Mouse (Mus musculus) T-cell, adult 2 months (primary cell): ENCODE data around the gene Sugp1.
"Not testable (repeated sequence)": the region's sequence is repeated elsewhere in the genome, so short reads cannot be mapped to it uniquely, and the experiment has no call there.

ENCODE experiments used
- DNase-seq: peaks from one replicate; pipeline ENCODE4 v3.0.0; 2022; ENCODE audit warnings: low spot score

Gene Sugp1

DNA sequence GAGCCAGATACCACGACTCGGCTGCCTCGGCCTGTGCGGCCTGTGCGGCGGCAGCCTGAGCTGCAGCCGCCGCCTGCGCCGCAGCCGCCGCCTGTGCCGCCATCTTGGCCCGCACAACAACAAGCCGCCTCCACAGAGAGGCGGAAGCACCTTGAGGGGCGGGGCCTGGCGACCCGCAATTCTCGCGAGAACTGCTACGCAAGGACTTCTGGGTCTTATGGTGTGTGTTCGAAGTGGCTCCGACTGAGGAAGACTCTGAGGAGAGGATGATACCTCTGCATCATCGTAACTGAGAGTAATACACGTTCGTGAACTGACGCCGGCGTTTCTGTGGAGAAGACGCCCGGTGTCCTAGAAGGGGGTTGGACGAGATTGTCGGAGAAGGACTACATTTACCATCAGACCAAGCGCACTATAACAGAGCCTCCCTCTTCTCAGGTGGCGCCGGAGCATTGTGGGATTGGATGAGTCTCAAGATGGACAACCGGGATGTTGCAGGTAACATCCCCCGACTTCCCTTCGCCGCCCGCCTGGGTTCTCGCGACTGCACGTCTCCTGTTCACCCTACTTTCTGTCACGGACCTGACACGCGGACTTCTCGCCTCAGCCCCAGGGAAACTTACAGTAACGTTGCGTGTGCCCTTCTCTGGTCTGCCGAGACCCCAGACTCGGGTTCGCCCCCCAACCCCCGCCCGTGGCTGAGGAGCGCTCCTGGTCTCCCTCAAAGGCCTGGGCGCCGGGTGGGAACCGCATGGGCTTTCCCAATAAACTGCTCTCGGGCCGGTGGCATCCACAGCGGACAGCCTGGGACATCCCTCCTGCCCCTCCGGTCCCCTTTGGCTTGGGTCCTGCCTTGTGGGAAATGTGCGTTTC is at the start of gene Sugp1, which contains the start of gene Mau2:
TSS of gene Sugp1 (plus strand) at position 231 of the 873 bp plus-strand sequence.
TSS of gene Mau2 (minus strand) at position 152 of the 873 bp plus-strand sequence.
- peak; percentile 97 for DNase-seq

DNA sequence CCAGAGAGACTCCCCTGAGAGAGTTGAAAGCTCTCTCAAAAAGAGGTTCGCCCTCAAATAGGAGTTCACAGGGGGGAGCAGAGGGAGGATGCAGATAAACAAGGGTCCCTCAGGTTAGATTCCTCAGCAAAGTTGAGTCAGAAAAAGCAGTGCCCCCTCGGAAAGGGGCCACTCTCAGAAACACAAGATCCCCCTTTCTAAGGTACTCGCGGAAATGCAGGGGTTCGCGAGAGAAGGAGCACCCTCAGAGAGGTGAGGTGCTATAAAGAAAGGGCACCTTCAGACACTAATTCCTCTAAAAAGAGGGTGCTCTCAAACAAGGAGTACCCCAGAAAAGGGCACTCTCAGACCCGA is 47.2 kb upstream of the Sugp1 start:
- DNase-seq: no peak

DNA sequence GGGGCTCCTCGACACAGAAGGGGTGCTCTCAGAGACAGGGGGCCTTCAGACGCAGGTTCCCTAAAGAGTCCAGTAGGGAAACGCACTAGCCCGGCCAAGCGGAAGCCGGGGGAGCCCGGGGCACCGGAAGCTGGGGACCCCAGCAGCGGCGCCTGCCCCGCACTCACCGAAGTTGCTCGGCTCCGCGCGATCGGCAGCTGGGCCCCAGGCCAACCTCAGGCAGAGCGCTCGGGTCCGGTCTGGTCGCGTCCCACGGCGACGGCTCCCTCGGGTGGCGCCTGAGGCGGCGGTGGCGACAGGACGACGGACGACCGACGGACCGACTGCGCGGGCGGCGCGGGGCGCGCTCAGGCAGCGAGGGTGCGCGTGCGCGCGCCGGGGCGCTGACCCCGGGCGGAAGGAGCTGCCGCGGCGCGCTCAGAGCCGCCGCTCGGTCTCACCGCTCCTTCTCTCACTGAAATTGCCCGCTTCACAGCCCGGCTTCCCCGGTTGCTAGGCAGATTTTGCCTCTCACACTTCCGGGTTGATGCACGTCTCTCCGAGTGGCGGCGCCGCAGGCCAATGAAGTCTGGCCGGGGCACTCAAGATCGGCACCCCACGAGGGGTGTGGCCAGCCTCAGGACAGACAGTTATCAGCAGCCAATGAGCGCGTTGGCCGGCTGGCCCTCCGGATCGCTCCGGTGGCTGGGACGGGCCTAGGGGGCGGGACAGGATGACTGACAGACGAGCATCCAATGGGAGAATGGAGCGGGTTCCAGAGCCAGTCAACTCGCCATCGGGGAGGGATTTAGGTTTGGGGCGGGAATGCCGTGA is 46.6 kb upstream of the Sugp1 start, which contains the start of gene Gatad2a:
TSS of gene Gatad2a (minus strand) at position 609 of the 813 bp plus-strand sequence.
- DNase-seq: peak; percentile 100

DNA sequence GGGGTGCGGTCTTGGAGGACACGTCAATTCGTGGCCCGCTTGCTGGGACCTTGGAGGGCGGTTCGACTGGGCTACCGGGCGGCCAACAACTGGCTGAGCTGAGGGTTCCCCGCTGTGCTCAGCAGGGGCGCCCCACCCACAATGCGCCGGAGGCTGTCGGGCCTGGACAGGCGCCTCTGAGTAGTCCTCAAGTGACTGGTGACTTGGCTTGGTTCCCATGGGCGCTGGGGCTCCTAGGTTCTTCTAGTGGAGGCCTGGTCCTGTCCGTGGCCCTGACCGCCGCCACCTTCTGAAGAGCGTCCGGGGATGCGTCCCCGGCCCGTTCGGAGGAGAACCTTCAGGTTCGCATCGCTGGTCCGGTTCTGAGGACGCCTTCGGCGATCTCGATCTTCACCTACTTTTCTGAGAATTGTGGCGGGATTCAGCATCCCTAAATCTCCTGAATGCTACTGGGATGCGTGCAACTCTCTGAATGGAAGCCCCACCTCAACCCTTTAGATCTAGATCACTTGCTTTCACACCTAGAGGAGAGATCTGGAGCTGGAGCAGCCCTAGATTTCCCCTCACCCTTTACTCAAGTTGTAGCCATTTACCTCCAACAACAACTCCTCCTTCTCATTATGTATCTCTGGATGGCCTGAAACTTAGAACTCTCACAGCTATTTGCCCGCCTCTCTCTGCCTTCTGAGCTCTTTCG is 45.9 kb upstream of the Sugp1 start:
- DNase-seq: peak; percentile 16

DNA sequence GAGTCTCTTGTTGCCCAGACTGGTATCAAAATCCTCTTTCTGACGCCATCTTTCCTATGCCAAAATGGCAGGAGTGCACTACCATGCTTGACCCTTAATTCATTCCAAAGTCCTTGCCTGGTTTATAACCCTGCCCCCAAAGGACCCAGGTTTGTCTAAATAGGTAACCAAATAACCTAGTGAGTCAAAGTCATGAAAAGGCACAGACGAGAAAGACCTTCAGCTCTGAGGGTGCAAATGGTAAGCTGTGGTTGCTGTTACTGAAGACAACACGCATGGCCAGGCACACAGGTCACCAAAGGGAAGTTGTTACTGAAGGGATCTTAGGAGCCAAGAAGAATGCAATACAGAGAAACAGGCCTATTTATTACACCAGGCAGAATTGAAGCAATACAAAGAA is 43.9 kb upstream of the Sugp1 start:
- DNase-seq: no peak

DNA sequence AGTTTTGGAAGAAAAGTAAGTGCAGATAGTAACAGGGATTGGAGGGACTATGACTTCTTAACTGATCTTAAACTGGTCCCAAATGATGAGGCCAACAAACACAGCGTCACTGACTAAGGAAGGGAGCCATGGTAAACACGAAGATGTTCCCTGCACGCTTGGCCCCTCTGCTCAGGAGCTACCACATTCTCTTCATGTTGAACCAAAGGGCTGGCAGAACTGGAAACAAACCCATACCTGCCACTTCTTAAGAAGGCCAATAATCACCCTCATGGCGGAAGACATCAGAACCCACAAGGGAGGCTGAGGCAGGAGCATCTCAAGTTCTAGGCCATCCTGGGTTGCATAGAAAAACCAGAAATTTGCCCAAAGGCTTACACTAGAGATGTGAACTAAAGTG is 43.4 kb upstream of the Sugp1 start:
- DNase-seq: no peak

DNA sequence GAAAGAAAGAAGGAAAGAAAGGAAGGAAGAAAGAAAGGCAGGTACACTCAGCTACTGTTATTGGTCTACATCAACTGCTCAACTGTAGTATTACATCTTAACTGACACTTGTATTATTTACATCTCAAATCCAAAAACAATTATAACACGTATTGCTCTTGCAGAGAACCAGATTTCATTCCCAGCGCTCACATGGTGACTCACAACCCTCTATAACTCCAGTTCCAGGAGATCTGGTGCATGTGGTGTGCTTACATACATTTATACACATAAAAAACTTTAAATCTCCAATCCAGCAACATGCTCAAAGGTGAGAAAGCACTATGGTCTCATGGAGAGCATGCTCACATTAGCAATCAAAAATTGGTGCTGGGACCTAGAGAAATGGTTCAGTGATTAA is 42.4 kb upstream of the Sugp1 start:
- DNase-seq: no peak

DNA sequence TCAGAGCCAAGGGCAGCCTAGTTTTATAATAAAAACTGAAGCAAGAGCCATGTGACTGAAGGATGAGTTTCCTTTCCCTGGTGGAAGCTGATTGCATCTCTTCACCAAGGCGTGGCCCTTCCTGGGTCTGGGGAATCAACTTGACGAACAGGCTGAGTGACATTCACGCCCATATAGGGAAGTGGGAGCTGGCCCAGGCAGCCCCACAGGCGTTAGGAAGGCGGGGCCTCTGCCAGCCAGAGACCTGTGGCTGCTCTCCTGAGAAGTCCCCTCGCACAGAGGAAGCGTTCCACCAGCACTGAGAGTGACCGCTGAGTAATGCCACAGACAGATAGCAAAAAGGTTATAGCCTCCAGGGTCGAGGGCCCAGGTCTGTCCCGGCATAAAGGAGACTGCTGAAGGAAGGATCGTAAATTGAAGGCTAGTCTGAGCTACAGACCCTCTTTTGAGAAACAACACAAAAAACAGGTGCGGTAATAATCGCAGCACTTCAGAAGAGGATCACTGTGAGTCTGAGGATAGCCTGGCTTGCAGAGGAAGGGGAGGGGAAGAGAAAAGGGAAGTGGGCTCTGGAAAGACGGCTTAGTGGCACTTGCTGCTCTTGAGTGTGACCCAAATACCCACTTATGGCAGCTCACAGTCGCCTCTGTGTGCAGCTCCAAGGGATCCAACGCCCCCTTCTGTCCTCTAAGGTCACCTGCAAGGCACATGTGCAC is 41.3 kb upstream of the Sugp1 start:
- DNase-seq: peak; percentile 63

DNA sequence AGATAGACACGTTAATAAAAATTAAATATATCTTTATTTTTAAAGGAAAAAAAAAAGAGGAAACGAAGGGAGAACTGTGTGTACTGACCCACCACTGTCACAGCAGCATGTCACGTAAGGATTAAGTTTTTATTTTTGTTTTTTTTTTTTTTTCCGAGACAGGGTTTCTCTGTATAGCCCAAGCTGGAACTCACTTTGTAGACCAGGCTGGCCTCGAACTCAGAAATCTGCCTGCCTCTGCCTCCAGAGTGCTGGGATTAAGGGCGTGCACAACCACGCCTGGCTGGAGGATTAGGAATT is 40.8 kb upstream of the Sugp1 start:
- not testable (repeated sequence) for DNase-seq

DNA sequence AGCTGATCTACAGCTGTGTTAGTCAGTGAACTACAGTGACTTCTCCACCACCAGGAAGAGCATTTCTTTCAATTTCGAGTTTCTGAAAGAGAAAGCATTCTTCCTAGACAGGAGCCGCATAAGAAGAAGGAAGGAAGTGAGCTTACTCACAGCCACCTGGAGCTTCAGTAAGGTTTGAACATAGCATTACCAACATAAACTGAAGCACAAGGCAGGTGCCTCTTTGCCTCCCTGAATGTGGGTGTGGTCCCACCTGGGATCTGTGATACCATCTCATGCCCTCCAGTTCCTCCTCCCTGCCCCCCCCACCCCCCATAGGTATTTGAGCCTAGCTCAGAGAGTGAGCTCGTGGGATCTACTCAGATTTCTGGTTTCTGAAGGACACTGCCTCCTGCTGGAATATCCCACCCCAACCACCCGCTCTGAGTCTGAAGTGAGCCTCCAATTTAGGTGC is 39.4 kb upstream of the Sugp1 start:
- peak; percentile 22 for DNase-seq

DNA sequence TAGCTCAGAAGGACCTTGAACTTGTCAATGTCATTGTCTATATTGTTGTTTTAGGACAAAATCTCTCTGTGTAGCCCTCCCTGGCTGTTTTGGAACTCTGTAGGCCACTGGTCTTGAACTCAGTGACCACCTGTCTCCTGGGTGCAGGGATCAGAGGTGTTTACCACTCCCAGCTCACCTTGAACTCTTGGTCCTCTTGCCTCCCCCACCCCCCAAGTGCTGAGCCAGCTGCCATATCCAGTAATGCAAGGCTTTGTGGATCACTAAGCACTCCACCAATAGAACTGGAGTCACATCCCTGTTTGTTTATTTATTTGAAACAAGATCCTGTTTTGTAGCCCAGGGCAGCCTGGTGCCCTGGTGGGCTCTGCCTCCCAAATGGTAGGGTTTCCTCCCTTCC is 38.3 kb upstream of the Sugp1 start:
- no peak for DNase-seq

DNA sequence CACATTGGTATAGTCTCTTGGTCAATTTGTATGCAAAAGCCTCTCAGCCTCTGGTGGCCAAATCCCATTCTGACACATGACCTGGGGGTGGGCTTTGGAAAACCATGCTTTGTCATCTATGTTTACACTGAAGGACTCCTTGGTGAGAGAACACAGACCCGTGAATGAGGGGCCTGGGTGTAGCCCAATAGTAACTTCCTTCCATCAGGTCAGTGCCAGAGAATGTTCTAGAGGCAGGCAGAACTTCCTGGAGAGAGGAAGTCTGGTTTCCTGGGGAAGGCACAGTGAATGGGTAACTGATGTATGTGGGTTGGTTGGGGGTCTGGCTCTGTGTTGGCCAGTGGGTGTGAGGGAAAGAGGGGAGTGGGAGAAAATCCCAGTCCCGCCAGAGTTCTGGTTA is 37.4 kb upstream of the Sugp1 start:
- no peak for DNase-seq

DNA sequence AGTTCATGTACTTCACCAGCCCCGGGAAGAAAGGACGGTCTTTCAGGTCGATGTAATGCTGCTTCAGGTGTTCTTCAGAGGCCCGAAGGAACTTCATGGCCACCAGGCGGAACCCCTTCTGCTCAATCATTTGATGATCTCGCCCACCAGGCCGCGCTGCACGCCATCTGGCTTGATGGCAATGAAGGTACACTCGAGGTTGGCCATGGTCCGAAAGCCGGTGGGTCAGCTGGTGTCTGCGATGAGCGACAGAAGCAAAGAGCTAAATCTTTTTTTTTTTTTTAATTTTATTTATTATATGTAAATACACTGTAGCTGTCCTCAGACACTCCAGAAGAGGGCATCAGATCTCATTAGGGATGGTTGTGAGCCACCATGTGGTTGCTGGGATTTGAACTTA is 31.8 kb upstream of the Sugp1 start:
- DNase-seq: not testable (repeated sequence)

DNA sequence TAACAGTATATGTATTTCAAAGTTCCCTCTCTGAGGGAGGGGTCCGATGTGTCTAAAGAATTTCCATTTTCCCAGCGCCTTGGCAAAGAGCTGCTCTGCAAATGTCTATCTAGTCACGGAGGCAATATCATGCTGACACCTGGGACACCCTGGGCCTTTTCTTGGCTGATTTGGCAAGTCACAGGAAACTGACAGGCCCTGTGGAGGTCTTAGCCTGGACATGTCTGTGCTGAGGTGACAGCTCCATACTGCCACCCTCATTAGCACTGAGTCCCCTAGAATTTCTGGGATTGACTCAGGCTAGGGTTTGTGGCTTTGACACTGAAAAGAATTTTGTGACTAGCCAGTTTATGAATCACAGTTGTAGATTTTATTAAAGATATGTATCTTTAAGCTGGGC is 30.3 kb upstream of the Sugp1 start:
- no peak for DNase-seq

DNA sequence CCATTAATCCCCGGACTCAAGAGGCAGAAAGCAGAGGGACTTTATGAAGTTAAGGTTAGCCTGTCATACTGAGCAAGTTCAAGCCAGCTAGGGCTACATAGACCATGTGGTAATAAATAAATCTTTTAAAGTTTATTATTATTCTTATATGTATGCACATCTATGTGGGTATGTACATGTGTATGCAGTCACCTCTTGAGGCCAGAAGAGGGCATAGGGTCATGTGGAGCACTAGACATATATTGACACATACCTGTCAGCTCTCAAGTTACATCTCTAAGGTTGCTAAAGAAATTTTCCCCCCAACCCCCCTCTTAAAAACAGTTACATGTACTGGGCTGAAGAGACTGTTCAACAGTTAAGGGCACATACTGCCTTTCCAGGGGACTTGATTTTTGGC is 29.9 kb upstream of the Sugp1 start:
- DNase-seq: no peak

DNA sequence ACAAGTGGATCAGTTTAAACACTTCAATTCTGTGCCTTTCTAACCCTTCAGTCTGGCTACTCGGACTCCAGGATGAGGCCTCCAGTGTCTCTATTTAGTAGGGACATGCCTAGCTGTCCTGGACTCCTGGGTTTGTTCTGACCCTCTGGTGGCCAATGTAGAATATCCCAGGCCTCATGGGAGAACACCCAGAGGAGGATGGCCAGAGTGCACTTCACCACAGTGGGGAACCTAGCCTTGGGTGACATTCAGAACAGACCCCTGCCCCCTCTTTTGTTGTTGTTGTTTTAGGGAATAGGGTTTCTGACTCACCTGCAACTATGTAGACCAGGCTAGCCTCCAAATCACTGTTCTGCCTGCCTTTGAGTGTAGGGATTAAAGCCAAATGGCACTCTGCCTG is 27.6 kb upstream of the Sugp1 start:
- DNase-seq: no peak

DNA sequence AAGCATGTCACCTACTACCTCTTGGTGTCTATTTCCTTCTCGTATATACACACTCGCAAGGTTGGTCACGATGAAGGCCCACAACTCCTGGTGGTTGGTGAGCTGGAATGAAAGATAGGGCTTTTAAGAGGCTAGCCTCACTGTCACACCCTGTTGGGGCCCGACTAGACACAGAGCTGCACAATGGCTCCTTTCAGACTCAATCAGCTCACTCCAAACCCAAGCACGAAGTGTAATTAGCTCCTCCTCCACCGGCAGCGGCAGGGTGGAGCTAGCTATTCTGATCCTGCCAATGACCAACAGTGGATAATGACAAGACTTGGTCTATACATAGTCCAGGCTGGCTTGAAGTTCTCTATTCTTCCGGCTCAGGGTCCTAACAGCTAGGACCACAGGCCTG is 19.0 kb upstream of the Sugp1 start:
- DNase-seq: no peak

DNA sequence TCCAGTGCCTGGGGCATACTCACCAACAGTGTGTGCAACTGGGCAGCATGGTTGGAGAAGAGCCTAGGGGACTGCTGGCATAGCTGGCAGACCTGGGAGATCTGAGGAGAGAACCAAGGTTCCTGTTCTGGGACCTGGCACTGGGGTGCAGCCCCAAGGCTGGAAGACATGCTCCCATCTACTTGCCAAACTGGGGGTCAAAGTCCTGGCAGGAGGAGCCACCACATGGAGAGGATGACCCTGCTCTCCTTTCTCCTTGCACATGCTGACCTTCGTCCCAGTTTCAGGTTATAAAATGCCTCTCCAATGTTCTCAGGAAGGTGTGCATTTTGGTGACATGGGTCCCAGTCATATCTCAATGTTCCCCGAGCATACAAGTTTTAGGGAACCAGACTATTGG is 16.5 kb upstream of the Sugp1 start:
- no peak for DNase-seq

DNA sequence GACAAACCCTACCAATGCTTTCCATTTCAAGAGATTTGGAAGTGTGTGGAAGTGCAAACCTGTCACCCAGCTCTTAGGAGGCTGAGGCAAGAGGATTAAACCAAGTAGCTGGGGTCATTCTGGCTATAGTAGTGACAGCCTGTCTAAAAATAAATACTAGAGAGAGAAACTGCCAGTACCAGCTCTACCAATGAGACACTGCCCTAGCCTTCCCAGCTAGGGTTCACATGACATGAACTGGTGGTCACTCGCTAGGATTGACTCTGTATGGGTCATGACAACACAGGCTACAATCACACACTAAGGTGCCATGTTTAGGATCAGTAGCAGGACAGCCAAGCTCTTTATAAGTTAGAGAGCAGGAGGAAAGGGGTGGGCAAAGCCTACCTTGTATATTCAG is 12.4 kb upstream of the Sugp1 start:
- no peak for DNase-seq

DNA sequence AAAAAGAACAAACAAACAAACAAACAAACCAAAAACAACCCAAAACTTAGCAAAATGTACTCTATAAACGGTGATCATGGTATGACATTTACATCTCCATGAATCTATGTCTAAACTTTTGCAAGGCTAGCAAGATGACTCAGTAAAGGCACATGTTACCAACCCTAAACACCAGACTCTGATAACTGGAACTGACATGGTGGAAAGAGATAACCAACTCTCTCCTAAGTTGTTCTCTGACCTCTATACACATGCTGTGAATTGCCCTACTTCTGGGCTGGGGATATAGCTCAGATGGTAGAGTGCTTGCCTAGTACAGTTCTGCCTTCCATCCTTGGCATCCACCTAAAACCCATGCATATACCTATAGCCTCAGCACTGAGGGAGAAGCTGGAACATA is 4.6 kb upstream of the Sugp1 start:
- DNase-seq: no peak

DNA sequence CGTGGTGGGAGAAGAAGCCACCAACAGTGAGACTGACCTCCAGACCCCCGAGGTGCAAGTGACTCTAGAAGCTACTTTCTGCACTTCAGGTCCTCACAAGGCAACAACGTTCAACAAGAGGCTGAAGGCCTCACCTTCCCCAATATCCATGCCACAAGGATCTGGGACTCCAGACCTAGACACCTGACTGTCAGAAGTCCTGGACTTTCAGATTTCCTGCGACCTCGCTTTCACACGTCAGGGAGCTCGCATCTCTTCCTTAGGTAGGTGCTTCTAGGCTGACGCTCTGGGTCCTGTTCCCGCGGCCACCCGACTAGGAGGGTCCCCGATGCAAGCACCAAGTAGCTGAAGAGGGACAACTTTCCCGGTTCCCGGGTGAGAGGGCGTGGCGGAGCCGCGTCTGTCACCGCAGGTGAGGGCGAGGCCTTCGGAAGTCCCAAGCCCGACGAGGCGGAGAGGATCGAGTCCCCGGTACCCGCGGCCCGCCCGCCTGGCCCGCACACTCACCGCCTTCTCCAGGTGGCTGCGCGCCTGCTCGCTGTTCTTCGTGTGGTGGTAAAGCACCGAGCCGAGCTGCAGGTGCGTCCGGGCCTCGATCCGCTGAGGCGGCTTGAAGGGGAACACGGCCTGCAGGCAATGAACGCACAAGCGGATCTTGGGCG is 597 bp upstream of the Sugp1 start:
- no peak for DNase-seq

DNA sequence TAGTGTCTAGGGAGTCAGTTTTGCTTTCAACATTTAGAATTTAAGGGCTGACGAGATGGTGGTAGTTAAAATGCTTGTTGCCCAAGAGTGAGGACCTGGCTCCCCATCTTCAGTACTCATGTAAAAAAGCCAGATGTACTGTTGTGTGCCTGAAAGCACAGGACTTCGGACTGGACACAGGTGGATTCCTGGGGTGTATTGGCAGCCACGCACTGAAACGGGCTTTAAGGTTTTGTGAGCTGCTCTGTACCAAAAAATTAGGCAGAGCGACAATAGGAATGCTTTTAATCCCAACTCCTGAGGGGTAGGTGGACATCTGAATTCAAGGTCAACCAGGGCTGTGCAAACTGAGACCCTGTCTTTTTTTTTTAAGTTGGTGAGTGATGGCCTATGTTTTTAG is 1.4 kb downstream of the Sugp1 start:
- no peak for DNase-seq
